Mouse (Mus musculus): ENCODE measurements at regions not wholly inside any gene's neighbourhood (a gene's known extent, or its start where the extent isn't known, plus 50 kb on each side); places are given as distances from the start of the nearest gene placed in this dataset.

DNA sequence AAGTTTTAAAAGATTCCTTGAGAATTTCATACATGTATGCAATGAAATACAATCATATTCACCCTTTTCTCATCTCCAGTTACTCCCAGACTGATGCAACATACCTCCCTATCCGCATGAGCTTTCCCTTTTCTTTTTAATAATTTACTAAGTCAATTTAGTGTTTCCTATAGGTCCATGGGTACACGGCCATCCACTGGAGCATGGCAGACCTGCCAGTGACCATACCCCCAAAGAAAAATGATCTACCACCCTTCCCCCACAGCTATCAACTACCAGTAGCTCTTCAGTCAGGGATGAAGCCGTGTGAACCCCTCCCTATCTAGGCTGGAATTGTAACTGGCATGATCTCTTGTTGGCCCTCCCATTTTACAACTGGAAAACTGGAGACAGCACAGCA, 64.3 kb upstream of the Btbd11 start:
- TF ChIP-seq CTCF (IDR thresholded peaks at IDR 0.05; ENCODE audit: low read depth) (no peak), EP300 (IDR thresholded peaks at IDR 0.05; ENCODE audit: low read depth) (no peak)
